Mouse (Mus musculus) thymus, adult 2 months (tissue): ENCODE measurements at regions not wholly inside any gene's neighbourhood (a gene's known extent, or its start where the extent isn't known, plus 50 kb on each side); places are given as distances from the start of the nearest gene placed in this dataset.

Experiments
- DNase-seq: peaks from one replicate; pipeline ENCODE4 v3.0.0; 2021
- H3K27ac ChIP-seq: fragments of 200-500 bp; 2 replicates; pipeline ENCODE4 v1.5.1; 2012; ENCODE audit warnings: low read length, control low read depth; ENCODE audit not compliant: control insufficient read depth, insufficient read depth
- H3K27me3 ChIP-seq: fragments of 200-500 bp; 2 replicates; pipeline ENCODE4 v1.6.1; 2012; ENCODE audit warnings: mild to moderate bottlenecking, low read length, moderate library complexity, mixed read lengths; ENCODE audit not compliant: control insufficient read depth, insufficient read depth
- H3K36me3 ChIP-seq: fragments of 200-500 bp; 2 replicates; pipeline ENCODE4 v1.6.1; 2012; ENCODE audit warnings: mild to moderate bottlenecking, low read length, moderate library complexity; ENCODE audit not compliant: control insufficient read depth, insufficient read depth
- H3K4me1 ChIP-seq: fragments of 200-500 bp; replicated peaks from 2 replicates; pipeline ENCODE4 v1.6.1; 2012; ENCODE audit warnings: low read length; ENCODE audit not compliant: control insufficient read depth, insufficient read depth
- H3K4me3 ChIP-seq: fragments of 200-500 bp; 2 replicates; pipeline ENCODE4 v1.5.1; 2012; ENCODE audit warnings: mild to moderate bottlenecking, low read length, control low read depth, moderate library complexity; ENCODE audit not compliant: control insufficient read depth, insufficient read depth
- CTCF ChIP-seq: fragments of 200-500 bp; IDR thresholded peaks from 2 replicates; pipeline ENCODE4 v1.5.1; 2012; ENCODE audit warnings: mild to moderate bottlenecking, control low read depth, low read length, moderate library complexity, borderline replicate concordance; ENCODE audit not compliant: control insufficient read depth, poor library complexity, insufficient read depth; ENCODE audit errors: extremely low read depth
- POLR2A ChIP-seq: fragments of 200-500 bp; IDR thresholded peaks from 2 replicates; pipeline ENCODE4 v1.6.1; 2012; ENCODE audit warnings: mild to moderate bottlenecking, low read length, control low read depth, moderate library complexity; ENCODE audit not compliant: control insufficient read depth, poor library complexity, insufficient read depth; ENCODE audit errors: extremely low read depth
- WGBS: fragments of 180-500 bp; shearing (Covaris S2); methylation state at CpG from one replicate; pipeline ENCODE4 v1.1.7; 2018; 5-methylcytosine and 5-hydroxymethylcytosine counted together

- Histone ChIP-seq H3K4me1 (no peaks in the 10 kb centered on the region), H3K27ac (no peak overlapping the region), H3K4me3 (no peak overlapping the region), H3K36me3 (no peaks in the 10 kb centered on the region), H3K27me3 (no peaks in the 10 kb centered on the region)
- no peak for DNase-seq
- TF ChIP-seq POLR2A (no peak), CTCF (no peak)
- 88% methylated on average over 1 of the region's 1 CpGs for WGBS
Observed at GRCm38 (mm10) chr6:103999186-103999585, 488.8 kb downstream of the Chl1 start.

DNA sequence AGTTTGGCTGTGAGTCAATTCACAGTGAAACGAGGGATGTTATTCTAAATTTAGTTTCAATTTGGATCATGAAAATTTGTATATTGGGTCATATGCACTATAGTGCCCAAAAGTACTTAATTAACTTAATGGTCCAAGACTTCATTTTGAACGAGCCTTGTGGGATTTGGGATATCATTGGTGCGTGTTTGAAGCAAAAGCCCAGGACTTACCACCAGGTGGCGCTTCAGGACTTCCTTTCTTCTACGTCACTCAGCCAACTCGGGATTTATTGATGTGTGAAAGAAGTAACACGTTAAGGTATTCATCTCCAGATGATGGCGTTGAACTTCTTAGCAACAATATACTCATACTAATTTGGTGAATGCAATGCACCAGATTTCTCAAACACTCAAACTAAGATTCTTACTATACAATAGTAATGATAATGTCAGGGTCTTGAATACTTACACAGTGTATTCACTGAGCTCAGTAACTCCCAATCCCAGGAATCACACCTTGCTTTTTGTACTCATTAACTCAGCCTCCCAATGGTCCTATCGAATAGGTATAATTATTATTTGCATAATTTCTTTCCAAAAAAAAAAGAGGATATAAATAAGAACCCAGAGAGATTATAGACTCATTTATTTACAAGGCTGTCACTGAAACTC, 464.0 kb upstream of the Cntn6 start:
- WGBS: 14% methylated on average over 9 of the region's 9 CpGs
- Histone ChIP-seq H3K27me3 (no peaks in the 10 kb centered on the region), H3K27ac (no peak overlapping the region), H3K4me1 (no peaks in the 10 kb centered on the region), H3K36me3 (no peaks in the 10 kb centered on the region), H3K4me3 (no peak overlapping the region)
- no peak for TF ChIP-seq POLR2A
- TF ChIP-seq CTCF: no peak
- peak; percentile 3 for DNase-seq

DNA sequence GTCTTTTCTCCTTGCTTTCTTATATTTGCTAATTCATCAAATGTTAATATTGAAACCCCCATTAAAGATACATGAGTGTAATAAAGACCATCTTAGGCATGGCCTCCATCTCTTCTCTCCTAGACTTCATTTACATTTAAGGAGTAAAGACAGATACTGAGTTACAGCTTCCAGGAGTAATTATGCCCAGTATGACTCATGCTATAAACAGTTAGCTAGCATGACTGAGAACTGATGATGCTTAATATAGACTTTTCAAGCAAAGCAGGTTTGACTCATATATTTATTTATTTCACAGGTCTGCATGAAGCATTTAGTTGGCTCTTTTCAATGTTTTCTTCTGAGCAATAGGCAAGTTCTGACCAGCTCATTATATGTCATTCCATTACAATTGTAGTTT, 453.7 kb upstream of the Cntn6 start:
- TF ChIP-seq POLR2A (no peak), CTCF (no peak)
- Histone ChIP-seq H3K4me3 (no peak overlapping the region), H3K4me1 (no peaks in the 10 kb centered on the region), H3K27ac (no peak overlapping the region), H3K36me3 (no peaks in the 10 kb centered on the region), H3K27me3 (no peaks in the 10 kb centered on the region)
- DNase-seq: no peak

- Histone ChIP-seq H3K4me1 (no peaks in the 10 kb centered on the region), H3K4me3 (no peak overlapping the region), H3K36me3 (no peaks in the 10 kb centered on the region), H3K27ac (no peak overlapping the region), H3K27me3 (no peaks in the 10 kb centered on the region)
- 92% methylated on average over 2 of the region's 2 CpGs for WGBS
- DNase-seq: no peak
- TF ChIP-seq POLR2A: no peak
- TF ChIP-seq CTCF: no peak
Observed at GRCm38 (mm10) chr6:104040450-104040849, 452.1 kb upstream of the Cntn6 start.

GRCm38 (mm10) chr6:104055996-104056395, 436.6 kb upstream of the Cntn6 start:
- no peak for DNase-seq
- Histone ChIP-seq H3K4me1 (no peaks in the 10 kb centered on the region), H3K27me3 (no peaks in the 10 kb centered on the region), H3K4me3 (no peak overlapping the region), H3K36me3 (no peaks in the 10 kb centered on the region), H3K27ac (no peak overlapping the region)
- WGBS: 98% methylated on average over 1 of the region's 1 CpGs
- TF ChIP-seq CTCF (no peak), POLR2A (no peak)

DNA sequence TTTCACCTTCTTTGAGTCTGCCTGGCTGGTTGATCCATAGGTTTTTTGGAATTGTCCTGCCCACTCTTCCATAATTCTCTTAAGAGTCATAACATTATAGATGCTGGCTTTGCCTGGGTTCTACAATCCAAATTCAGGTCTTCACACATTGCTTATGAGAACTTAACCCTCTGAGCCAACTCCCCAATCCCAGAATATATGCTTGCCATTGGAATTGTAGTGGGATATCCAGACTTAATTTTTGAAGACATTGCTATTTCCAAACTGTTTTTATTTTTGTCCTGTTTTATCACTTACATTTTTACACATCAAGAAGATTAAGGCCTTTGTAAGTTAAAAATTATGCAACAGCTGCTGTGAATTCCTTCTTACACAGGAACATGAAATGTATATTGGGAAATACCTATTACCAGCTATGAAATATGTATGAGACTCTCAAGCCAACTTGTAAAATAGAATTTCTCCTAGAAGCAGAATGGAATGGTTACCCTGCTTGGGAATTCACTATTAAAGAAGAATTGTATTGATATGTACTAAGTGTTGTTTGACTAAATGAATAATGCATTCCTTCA, 430.8 kb upstream of the Cntn6 start:
- Histone ChIP-seq H3K4me3 (no peak overlapping the region), H3K27ac (no peak overlapping the region), H3K36me3 (no peaks in the 10 kb centered on the region), H3K27me3 (no peaks in the 10 kb centered on the region), H3K4me1 (no peaks in the 10 kb centered on the region)
- DNase-seq: no peak
- TF ChIP-seq POLR2A: no peak
- no peak for TF ChIP-seq CTCF

DNA sequence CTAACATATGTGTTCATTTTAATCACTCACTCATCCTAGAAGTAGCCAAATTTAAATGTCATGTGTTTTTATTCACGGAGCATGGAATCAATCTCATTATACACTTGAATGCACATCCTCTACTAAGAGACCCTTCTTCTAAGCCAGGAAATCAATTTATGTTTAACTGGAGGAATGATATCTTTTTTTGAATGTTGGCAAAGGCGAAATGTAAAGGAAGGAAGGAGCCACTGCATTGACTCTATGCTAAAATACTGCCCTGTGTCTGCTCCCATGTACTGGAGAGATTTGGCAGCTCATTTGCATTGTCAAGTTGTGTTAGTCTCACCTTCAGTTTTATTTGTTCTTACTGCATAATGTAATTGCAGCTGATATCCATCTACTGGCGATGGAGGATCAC, 412.0 kb upstream of the Cntn6 start:
- no peak for TF ChIP-seq POLR2A
- TF ChIP-seq CTCF: no peak
- WGBS: 88% methylated on average over 3 of the region's 3 CpGs

More for the DNA sequence above, 412.0 kb upstream of the Cntn6 start:
- Histone ChIP-seq H3K27me3 (no peaks in the 10 kb centered on the region), H3K36me3 (no peaks in the 10 kb centered on the region), H3K27ac (no peak overlapping the region), H3K4me3 (no peak overlapping the region), H3K4me1 (no peaks in the 10 kb centered on the region)
- DNase-seq: no peak
